Mouse (Mus musculus): ENCODE results near the gene Rnf214.

The Rnf214 gene

GRCm38 (mm10) chr9:45946182-45946871 lies 39.6 kb upstream of the Rnf214 start:
- H3K36me3 ChIP-seq (ENCODE audit: insufficient read depth, low read length) = peaks cover 77% of the 10 kb centered on the region
- H3K9me3 ChIP-seq (ENCODE audit: low read length) = no peaks in the 10 kb centered on the region
- peaks cover 66% of the 10 kb centered on the region for H3K4me1 ChIP-seq (replicated peaks; ENCODE audit: low read depth, low read length)
- H3K4me3 ChIP-seq (replicated peaks; ENCODE audit: low read length) = peak overlapping the region; percentile 37
- H3K27me3 ChIP-seq (ENCODE audit: insufficient read depth, low read length) = 0 out of 2 replicates have a peak, but pooled peaks cover 12% of the 10 kb centered on the region
- TF ChIP-seq POU5F1 (IDR thresholded peaks at IDR 0.05; ENCODE audit: borderline replicate concordance, low read length) = no peak
- TF ChIP-seq NANOG (IDR thresholded peaks at IDR 0.05; ENCODE audit: borderline replicate concordance, low read length) = no peak
- TF ChIP-seq CTCF (conservative IDR thresholded peaks at IDR 0.05; ENCODE audit: low read length) = no peak

- H3K36me3 ChIP-seq (ENCODE audit: insufficient read depth, low read length) = peaks cover 77% of the 10 kb centered on the region
- no peaks in the 10 kb centered on the region for H3K9me3 ChIP-seq (ENCODE audit: low read length)
- H3K4me3 ChIP-seq (replicated peaks; ENCODE audit: low read length) = no peak overlapping the region
- H3K27me3 ChIP-seq (ENCODE audit: insufficient read depth, low read length) = 0 out of 2 replicates have a peak, but pooled peaks cover 12% of the 10 kb centered on the region
- TF ChIP-seq NANOG (IDR thresholded peaks at IDR 0.05; ENCODE audit: borderline replicate concordance, low read length) (no peak), CTCF (conservative IDR thresholded peaks at IDR 0.05; ENCODE audit: low read length) (no peak), POU5F1 (IDR thresholded peaks at IDR 0.05; ENCODE audit: borderline replicate concordance, low read length) (no peak)
- peaks cover 70% of the 10 kb centered on the region for H3K4me1 ChIP-seq (replicated peaks; ENCODE audit: low read depth, low read length)
These were observed 39.0 kb upstream of the Rnf214 start for GRCm38 (mm10) chr9:45945721-45946120.

GRCm38 (mm10) chr9:45944506-45945400 lies 38.0 kb upstream of the Rnf214 start:
- TF ChIP-seq CTCF (conservative IDR thresholded peaks at IDR 0.05; ENCODE audit: low read length) (no peak), POU5F1 (IDR thresholded peaks at IDR 0.05; ENCODE audit: borderline replicate concordance, low read length) (no peak), NANOG (IDR thresholded peaks at IDR 0.05; ENCODE audit: borderline replicate concordance, low read length) (no peak)
- no peak overlapping the region for H3K4me3 ChIP-seq (replicated peaks; ENCODE audit: low read length)
- 0 out of 2 replicates have a peak, but pooled peaks cover 12% of the 10 kb centered on the region for H3K27me3 ChIP-seq (ENCODE audit: insufficient read depth, low read length)
- H3K4me1 ChIP-seq (replicated peaks; ENCODE audit: low read depth, low read length) = peaks cover 70% of the 10 kb centered on the region
- peaks cover 70% of the 10 kb centered on the region for H3K36me3 ChIP-seq (ENCODE audit: insufficient read depth, low read length)
- no peaks in the 10 kb centered on the region for H3K9me3 ChIP-seq (ENCODE audit: low read length)

GRCm38 (mm10) chr9:45943628-45944505 lies 37.2 kb upstream of the Rnf214 start:
- Histone ChIP-seq H3K9me3 (ENCODE audit: low read length) (no peaks in the 10 kb centered on the region), H3K4me3 (replicated peaks; ENCODE audit: low read length) (no peak overlapping the region), H3K27me3 (ENCODE audit: insufficient read depth, low read length) (0 out of 2 replicates have a peak, but pooled peaks cover 12% of the 10 kb centered on the region), H3K4me1 (replicated peaks; ENCODE audit: low read depth, low read length) (peaks cover 70% of the 10 kb centered on the region), H3K36me3 (ENCODE audit: insufficient read depth, low read length) (peaks cover 69% of the 10 kb centered on the region)
- TF ChIP-seq NANOG (IDR thresholded peaks at IDR 0.05; ENCODE audit: borderline replicate concordance, low read length) = no peak
- TF ChIP-seq POU5F1 (IDR thresholded peaks at IDR 0.05; ENCODE audit: borderline replicate concordance, low read length) = no peak
- no peak for TF ChIP-seq CTCF (conservative IDR thresholded peaks at IDR 0.05; ENCODE audit: low read length)

- TF ChIP-seq CTCF (conservative IDR thresholded peaks at IDR 0.05; ENCODE audit: low read length) (no peak), NANOG (IDR thresholded peaks at IDR 0.05; ENCODE audit: borderline replicate concordance, low read length) (no peak), POU5F1 (IDR thresholded peaks at IDR 0.05; ENCODE audit: borderline replicate concordance, low read length) (no peak)
- H3K27me3 ChIP-seq (ENCODE audit: insufficient read depth, low read length) = 0 out of 2 replicates have a peak, but pooled peaks cover 12% of the 10 kb centered on the region
- peaks cover 71% of the 10 kb centered on the region for H3K36me3 ChIP-seq (ENCODE audit: insufficient read depth, low read length)
- H3K4me3 ChIP-seq (replicated peaks; ENCODE audit: low read length) = peak overlapping the region; percentile 37; the same call in 1 of the 2 replicates
- H3K9me3 ChIP-seq (ENCODE audit: low read length) = no peaks in the 10 kb centered on the region
- peaks cover 64% of the 10 kb centered on the region for H3K4me1 ChIP-seq (replicated peaks; ENCODE audit: low read depth, low read length)
These were observed 36.2 kb upstream of the Rnf214 start for GRCm38 (mm10) chr9:45942916-45943315.

GRCm38 (mm10) chr9:45942464-45942863 lies 35.8 kb upstream of the Rnf214 start:
- H3K4me3 ChIP-seq (replicated peaks; ENCODE audit: low read length) = peak overlapping the region; percentile 37; the same call in 1 of the 2 replicates
- no peaks in the 10 kb centered on the region for H3K9me3 ChIP-seq (ENCODE audit: low read length)
- H3K4me1 ChIP-seq (replicated peaks; ENCODE audit: low read depth, low read length) = peaks cover 60% of the 10 kb centered on the region
- TF ChIP-seq NANOG (IDR thresholded peaks at IDR 0.05; ENCODE audit: borderline replicate concordance, low read length) = no peak
- no peak for TF ChIP-seq POU5F1 (IDR thresholded peaks at IDR 0.05; ENCODE audit: borderline replicate concordance, low read length)
- no peak for TF ChIP-seq CTCF (conservative IDR thresholded peaks at IDR 0.05; ENCODE audit: low read length)
- H3K36me3 ChIP-seq (ENCODE audit: insufficient read depth, low read length) = peaks cover 69% of the 10 kb centered on the region
- 0 out of 2 replicates have a peak, but pooled peaks cover 12% of the 10 kb centered on the region for H3K27me3 ChIP-seq (ENCODE audit: insufficient read depth, low read length)

GRCm38 (mm10) chr9:45941329-45941888 lies 34.7 kb upstream of the Rnf214 start:
- Histone ChIP-seq H3K4me1 (replicated peaks; ENCODE audit: low read depth, low read length) (peaks cover 57% of the 10 kb centered on the region), H3K27me3 (ENCODE audit: insufficient read depth, low read length) (0 out of 2 replicates have a peak, but pooled peaks cover 12% of the 10 kb centered on the region), H3K4me3 (replicated peaks; ENCODE audit: low read length) (peak overlapping the region; percentile 62), H3K9me3 (ENCODE audit: low read length) (no peaks in the 10 kb centered on the region), H3K36me3 (ENCODE audit: insufficient read depth, low read length) (peaks cover 69% of the 10 kb centered on the region)
- no peak for TF ChIP-seq POU5F1 (IDR thresholded peaks at IDR 0.05; ENCODE audit: borderline replicate concordance, low read length)
- TF ChIP-seq NANOG (IDR thresholded peaks at IDR 0.05; ENCODE audit: borderline replicate concordance, low read length) = no peak
- TF ChIP-seq CTCF (conservative IDR thresholded peaks at IDR 0.05; ENCODE audit: low read length) = no peak

Data from E14TG2a.4 (cell line).